Comparison of ENCODE assay signal across 8 mouse cellular contexts in genomic region chr3:40443788-40444595, GRCm38 (mm10).
A peak's percentile ranks its signal among the peaks of the same experiment; 100 is the strongest.
DNase-seq lines count a peak whose midpoint lies in the region.

No protein-coding gene starts in this region.

- peak; percentile 71 for DNase-seq in gastrocnemius, postnatal 10 days
- DNase-seq in gastrocnemius, postnatal 25 days, result no peak
- DNase-seq in adrenal gland, postnatal 10 days, result peak; percentile 81
- DNase-seq in embryonic facial prominence, embryonic 10.5 days (ENCODE audit: low spot score), result peak; percentile 85
- DNase-seq in heart, postnatal 36 days, result peak; percentile 48 to 67
- DNase-seq in layer of hippocampus, postnatal 10 days (ENCODE audit: low spot score in 2 of 2), result peak; percentile 69 to 80
- peak; percentile 97 for DNase-seq in right cerebral cortex, postnatal 4 days

- peak overlapping the region; percentile 65 for H3K27ac ChIP-seq in embryonic facial prominence, embryonic 10.5 days (replicated peaks)

- peaks cover 25% of the 10 kb centered on the region for H3K4me1 ChIP-seq in embryonic facial prominence, embryonic 10.5 days
- H3K4me1 ChIP-seq in megakaryocyte, embryonic 14.5 days, result peaks cover 39% of the 10 kb centered on the region

- no peaks in the 10 kb centered on the region for H3K9me3 ChIP-seq in embryonic facial prominence, embryonic 10.5 days
- no peaks in the 10 kb centered on the region for H3K9me3 ChIP-seq in megakaryocyte, embryonic 14.5 days

- no peaks in the 10 kb centered on the region for H3K36me3 ChIP-seq in embryonic facial prominence, embryonic 10.5 days (replicated peaks)
- H3K36me3 ChIP-seq in megakaryocyte, embryonic 14.5 days (replicated peaks; ENCODE audit: low read length), result no peaks in the 10 kb centered on the region

- no peaks in the 10 kb centered on the region; the same call in 1 of the 2 replicates for H3K27me3 ChIP-seq in embryonic facial prominence, embryonic 10.5 days (replicated peaks; ENCODE audit: low read depth, poor library complexity, severe bottlenecking)
- H3K27me3 ChIP-seq in megakaryocyte, embryonic 14.5 days (replicated peaks), result peaks cover 7% of the 10 kb centered on the region

- WGBS in embryonic facial prominence, embryonic 10.5 days, result 35% methylated on average over 20 of the region's 20 CpGs

- H3K4me3 ChIP-seq in embryonic facial prominence, embryonic 10.5 days, result peak overlapping the region; percentile 25; the same call in 1 of the 2 replicates
- peak overlapping the region; percentile 64 for H3K4me3 ChIP-seq in megakaryocyte, embryonic 14.5 days (replicated peaks)

- intact Hi-C loops in heart, postnatal 36 days (cut with DNase I), result loop anchor here (1.0 to 10.0 kb wide), 2 partner anchors 449 to 1561 kb away; no protein-coding TSS in a partner anchor
